Mouse (Mus musculus): ENCODE data around the gene Rps6kb1. TPM values are rescaled to one million over a fixed set of nuclear protein-coding genes. Genes with fewer than 3 reads are reported as not detected.

The Rps6kb1 gene
- polyA plus RNA-seq, 1 experiment from 2014 or later: 57.8 TPM

GRCm38 (mm10) chr11:86577231-86577630 lies 32.6 kb upstream of the Rps6kb1 start:
- no peak for DNase-seq (ENCODE audit: low spot score)
- no peak overlapping the region for H3K4me3 ChIP-seq (ENCODE audit: low read depth, low read length)

GRCm38 (mm10) chr11:86575632-86576378 lies 31.2 kb upstream of the Rps6kb1 start:
- Histone ChIP-seq H3K4me1 (replicated peaks; ENCODE audit: control insufficient read depth, insufficient read depth, low read length) (no peaks in the 10 kb centered on the region), H3K27me3 (ENCODE audit: control insufficient read depth, insufficient read depth, low read length) (no peaks in the 10 kb centered on the region), H3K9ac (ENCODE audit: low read depth, low read length) (no peak overlapping the region), H3K4me2 (replicated peaks; ENCODE audit: low read depth, low read length) (no peak overlapping the region), H3K36me3 (ENCODE audit: control insufficient read depth, insufficient read depth, low read length) (no peaks in the 10 kb centered on the region), H3K9me3 (ENCODE audit: control insufficient read depth, low read length) (no peaks in the 10 kb centered on the region), H3K4me3 (ENCODE audit: low read depth, low read length) (no peak overlapping the region), H3K27ac (ENCODE audit: low read depth, low read length) (no peak overlapping the region)
- 83% methylated on average over 7 of the region's 7 CpGs for WGBS
- ATAC-seq (ENCODE audit: low FRiP score) (no peak), DNase-seq (ENCODE audit: low spot score) (no peak)

More at GRCm38 (mm10) chr11:86577231-86577630, 32.6 kb upstream of the Rps6kb1 start:
- H3K4me1 ChIP-seq (replicated peaks; ENCODE audit: control insufficient read depth, insufficient read depth, low read length): no peaks in the 10 kb centered on the region
- no peak overlapping the region for H3K27ac ChIP-seq (ENCODE audit: low read depth, low read length)
- H3K27me3 ChIP-seq (ENCODE audit: control insufficient read depth, insufficient read depth, low read length): no peaks in the 10 kb centered on the region
- no peaks in the 10 kb centered on the region for H3K36me3 ChIP-seq (ENCODE audit: control insufficient read depth, insufficient read depth, low read length)
- WGBS: 82% methylated on average over 4 of the region's 4 CpGs
- no peak overlapping the region for H3K9ac ChIP-seq (ENCODE audit: low read depth, low read length)
- ATAC-seq (ENCODE audit: low FRiP score): no peak
- H3K4me2 ChIP-seq (replicated peaks; ENCODE audit: low read depth, low read length): no peak overlapping the region
- H3K9me3 ChIP-seq (ENCODE audit: control insufficient read depth, low read length): no peaks in the 10 kb centered on the region

- Histone ChIP-seq H3K4me2 (replicated peaks; ENCODE audit: low read depth, low read length) (no peak overlapping the region), H3K36me3 (ENCODE audit: control insufficient read depth, insufficient read depth, low read length) (no peaks in the 10 kb centered on the region), H3K27ac (ENCODE audit: low read depth, low read length) (no peak overlapping the region), H3K9ac (ENCODE audit: low read depth, low read length) (no peak overlapping the region), H3K4me3 (ENCODE audit: low read depth, low read length) (no peak overlapping the region), H3K9me3 (ENCODE audit: control insufficient read depth, low read length) (no peaks in the 10 kb centered on the region), H3K27me3 (ENCODE audit: control insufficient read depth, insufficient read depth, low read length) (no peaks in the 10 kb centered on the region), H3K4me1 (replicated peaks; ENCODE audit: control insufficient read depth, insufficient read depth, low read length) (no peaks in the 10 kb centered on the region)
- WGBS: 56% methylated on average over 2 of the region's 2 CpGs
- ATAC-seq (ENCODE audit: low FRiP score) (no peak), DNase-seq (ENCODE audit: low spot score) (no peak)
Observed at GRCm38 (mm10) chr11:86574408-86574807, 29.8 kb upstream of the Rps6kb1 start.

- H3K4me1 ChIP-seq (replicated peaks; ENCODE audit: control insufficient read depth, insufficient read depth, low read length): no peaks in the 10 kb centered on the region
- no peak for ATAC-seq (ENCODE audit: low FRiP score)
- H3K36me3 ChIP-seq (ENCODE audit: control insufficient read depth, insufficient read depth, low read length): no peaks in the 10 kb centered on the region
- no peak overlapping the region for H3K9ac ChIP-seq (ENCODE audit: low read depth, low read length)
- 89% methylated on average over 6 of the region's 6 CpGs for WGBS
- DNase-seq (ENCODE audit: low spot score): no peak
- H3K27ac ChIP-seq (ENCODE audit: low read depth, low read length): no peak overlapping the region
- H3K9me3 ChIP-seq (ENCODE audit: control insufficient read depth, low read length): no peaks in the 10 kb centered on the region
- no peaks in the 10 kb centered on the region for H3K27me3 ChIP-seq (ENCODE audit: control insufficient read depth, insufficient read depth, low read length)
- no peak overlapping the region for H3K4me3 ChIP-seq (ENCODE audit: low read depth, low read length)
- H3K4me2 ChIP-seq (replicated peaks; ENCODE audit: low read depth, low read length): no peak overlapping the region
Observed at GRCm38 (mm10) chr11:86573646-86574231, 29.1 kb upstream of the Rps6kb1 start.

- Histone ChIP-seq H3K4me1 (replicated peaks; ENCODE audit: control insufficient read depth, insufficient read depth, low read length) (no peaks in the 10 kb centered on the region), H3K27me3 (ENCODE audit: control insufficient read depth, insufficient read depth, low read length) (no peaks in the 10 kb centered on the region), H3K36me3 (ENCODE audit: control insufficient read depth, insufficient read depth, low read length) (no peaks in the 10 kb centered on the region), H3K4me3 (ENCODE audit: low read depth, low read length) (no peak overlapping the region), H3K9me3 (ENCODE audit: control insufficient read depth, low read length) (no peaks in the 10 kb centered on the region), H3K4me2 (replicated peaks; ENCODE audit: low read depth, low read length) (no peak overlapping the region), H3K9ac (ENCODE audit: low read depth, low read length) (no peak overlapping the region), H3K27ac (ENCODE audit: low read depth, low read length) (no peak overlapping the region)
- WGBS: 70% methylated on average over 2 of the region's 2 CpGs
- DNase-seq (ENCODE audit: low spot score) (no peak), ATAC-seq (ENCODE audit: low FRiP score) (no peak)
Observed at GRCm38 (mm10) chr11:86572623-86573022, 28.0 kb upstream of the Rps6kb1 start.

GRCm38 (mm10) chr11:86571871-86572270 lies 27.3 kb upstream of the Rps6kb1 start:
- DNase-seq (ENCODE audit: low spot score): no peak
- H3K4me1 ChIP-seq (replicated peaks; ENCODE audit: control insufficient read depth, insufficient read depth, low read length): no peaks in the 10 kb centered on the region
- no peak overlapping the region for H3K4me2 ChIP-seq (replicated peaks; ENCODE audit: low read depth, low read length)
- H3K9me3 ChIP-seq (ENCODE audit: control insufficient read depth, low read length): no peaks in the 10 kb centered on the region
- H3K36me3 ChIP-seq (ENCODE audit: control insufficient read depth, insufficient read depth, low read length): no peaks in the 10 kb centered on the region
- H3K27ac ChIP-seq (ENCODE audit: low read depth, low read length): no peak overlapping the region
- H3K27me3 ChIP-seq (ENCODE audit: control insufficient read depth, insufficient read depth, low read length): no peaks in the 10 kb centered on the region
- no peak overlapping the region for H3K4me3 ChIP-seq (ENCODE audit: low read depth, low read length)
- H3K9ac ChIP-seq (ENCODE audit: low read depth, low read length): no peak overlapping the region
- ATAC-seq (ENCODE audit: low FRiP score): no peak
- 73% methylated on average over 4 of the region's 4 CpGs for WGBS

- WGBS: 50% methylated on average over 15 of the region's 15 CpGs
- Histone ChIP-seq H3K27ac (ENCODE audit: low read depth, low read length) (peak overlapping the region; percentile 31; the same call in 1 of the 2 replicates), H3K9me3 (ENCODE audit: control insufficient read depth, low read length) (no peaks in the 10 kb centered on the region), H3K36me3 (ENCODE audit: control insufficient read depth, insufficient read depth, low read length) (no peaks in the 10 kb centered on the region), H3K4me3 (ENCODE audit: low read depth, low read length) (no peak overlapping the region), H3K27me3 (ENCODE audit: control insufficient read depth, insufficient read depth, low read length) (no peaks in the 10 kb centered on the region), H3K4me1 (replicated peaks; ENCODE audit: control insufficient read depth, insufficient read depth, low read length) (no peaks in the 10 kb centered on the region), H3K9ac (ENCODE audit: low read depth, low read length) (no peak overlapping the region), H3K4me2 (replicated peaks; ENCODE audit: low read depth, low read length) (no peak overlapping the region)
- ATAC-seq (ENCODE audit: low FRiP score): no peak
- peak; percentile 38 for DNase-seq (ENCODE audit: low spot score)
Observed at GRCm38 (mm10) chr11:86571047-86571855, 26.6 kb upstream of the Rps6kb1 start.

- ATAC-seq (ENCODE audit: low FRiP score) (no peak), DNase-seq (ENCODE audit: low spot score) (no peak)
- no peaks in the 10 kb centered on the region for H3K27me3 ChIP-seq (ENCODE audit: control insufficient read depth, insufficient read depth, low read length)
- no peak overlapping the region for H3K9ac ChIP-seq (ENCODE audit: low read depth, low read length)
- H3K36me3 ChIP-seq (ENCODE audit: control insufficient read depth, insufficient read depth, low read length): no peaks in the 10 kb centered on the region
- no peak overlapping the region for H3K4me3 ChIP-seq (ENCODE audit: low read depth, low read length)
- H3K4me2 ChIP-seq (replicated peaks; ENCODE audit: low read depth, low read length): no peak overlapping the region
- H3K4me1 ChIP-seq (replicated peaks; ENCODE audit: control insufficient read depth, insufficient read depth, low read length): no peaks in the 10 kb centered on the region
- WGBS: 61% methylated on average over 9 of the region's 9 CpGs
- H3K27ac ChIP-seq (ENCODE audit: low read depth, low read length): no peak overlapping the region
- H3K9me3 ChIP-seq (ENCODE audit: control insufficient read depth, low read length): no peaks in the 10 kb centered on the region
Observed at GRCm38 (mm10) chr11:86570261-86570746, 25.7 kb upstream of the Rps6kb1 start.

All from hindbrain, embryonic 11.5 days (tissue).